Mouse (Mus musculus): ENCODE results near the gene Cd5.

- TF ChIP-seq CTCF (IDR thresholded peaks at IDR 0.05; ENCODE audit: borderline replicate concordance, extremely low read depth, insufficient read depth, insufficient read length), result no peak
- TF ChIP-seq POLR2A (IDR thresholded peaks at IDR 0.05; ENCODE audit: borderline replicate concordance, extremely low read depth, insufficient read depth, insufficient read length, poor library complexity, severe bottlenecking), result no peak
These were observed 53.7 kb downstream of the Cd5 start for GRCm38 (mm10) chr19:10685081-10685480.
